ENCODE assay signal across 15 mouse cellular contexts in genomic region chr10:104456352-104456725, GRCm38 (mm10).
DNase-seq lines count a peak whose midpoint lies in the region; ATAC-seq lines count a peak whose summit lies in the region.
"Had no signal": no experiment of that assay in that cellular context is flagged by ENCODE, and none has a peak within 500 bp of the region (broad histone marks: within the 10 kb centered on the region; RNA-seq: fewer than 3 reads in every experiment).

No protein-coding gene starts in this region.

- H3K4me3 ChIP-seq in heart, embryonic 14.5 days (ENCODE audit: control insufficient read depth in 1 of 2, insufficient read depth in 1 of 2, low read depth in 1 of 2, low read length in 2 of 2): peak overlapping the region; percentile 2 to 11; a peak in 3 of 4 replicates
- H3K4me3 ChIP-seq in lung, embryonic 16.5 days (ENCODE audit: low read length): peak overlapping the region; percentile 1; the same call in 1 of the 2 replicates
- H3K4me3 ChIP-seq in hindbrain, embryonic 16.5 days (ENCODE audit: low read length): peak overlapping the region; percentile 36
- H3K4me3 ChIP-seq in neural tube, embryonic 15.5 days (replicated peaks): peak overlapping the region; percentile 38
- H3K4me3 ChIP-seq: embryonic facial prominence, embryonic 15.5 days; limb, embryonic 15.5 days; stomach, embryonic 15.5 days had no signal

- intact Hi-C loops in heart, postnatal 14 days (cut with DNase I): no loop called here

- H3K36me3 ChIP-seq in heart, embryonic 14.5 days (ENCODE audit: control insufficient read depth, insufficient read depth, low read length): no peaks in the 10 kb centered on the region
- no peaks in the 10 kb centered on the region for H3K36me3 ChIP-seq in lung, embryonic 16.5 days (ENCODE audit: control insufficient read depth, insufficient read depth, low read length)
- no peaks in the 10 kb centered on the region for H3K36me3 ChIP-seq in hindbrain, embryonic 16.5 days (ENCODE audit: control insufficient read depth, insufficient read depth, low read length)
- H3K36me3 ChIP-seq in neural tube, embryonic 15.5 days: no peaks in the 10 kb centered on the region
- H3K36me3 ChIP-seq: embryonic facial prominence, embryonic 15.5 days; limb, embryonic 15.5 days; stomach, embryonic 15.5 days had no signal

- peak overlapping the region; percentile 44 for H3K4me2 ChIP-seq in heart, embryonic 14.5 days (ENCODE audit: low read length)
- peak overlapping the region; percentile 25 for H3K4me2 ChIP-seq in lung, embryonic 16.5 days (ENCODE audit: low read depth, low read length)
- H3K4me2 ChIP-seq in hindbrain, embryonic 16.5 days (ENCODE audit: low read length): peak overlapping the region; percentile 55
- H3K4me2 ChIP-seq in neural tube, embryonic 15.5 days: peak overlapping the region; percentile 61
- H3K4me2 ChIP-seq: embryonic facial prominence, embryonic 15.5 days; limb, embryonic 15.5 days; stomach, embryonic 15.5 days had no signal

- no peaks in the 10 kb centered on the region; the same call in 1 of the 2 replicates for H3K9me3 ChIP-seq in heart, embryonic 14.5 days (ENCODE audit: control insufficient read depth, low read length)
- H3K9me3 ChIP-seq in lung, embryonic 16.5 days (ENCODE audit: control insufficient read depth, low read length): no peaks in the 10 kb centered on the region
- H3K9me3 ChIP-seq in hindbrain, embryonic 16.5 days (ENCODE audit: control insufficient read depth, low read length): no peaks in the 10 kb centered on the region
- no peaks in the 10 kb centered on the region for H3K9me3 ChIP-seq in neural tube, embryonic 15.5 days (replicated peaks)
- H3K9me3 ChIP-seq: embryonic facial prominence, embryonic 15.5 days; limb, embryonic 15.5 days; stomach, embryonic 15.5 days had no signal

- no peak for DNase-seq in heart, postnatal 14 days
- no peak for DNase-seq in lung, postnatal 36 days
- no peak for DNase-seq in adrenal gland, postnatal 4 days (ENCODE audit: low spot score in 2 of 2)
- no peak for DNase-seq in c-Kit-positive CD71-positive TER-119-positive erythroid progenitor cells, embryonic 14.5 days (ENCODE audit: low spot score)
- DNase-seq: adrenal gland, postnatal 14 days; cerebellum, adult 11 months had no signal

- H3K27ac ChIP-seq in heart, embryonic 14.5 days (replicated peaks in 1 of 2; ENCODE audit: control insufficient read depth in 1 of 2, insufficient read depth in 1 of 2, low read depth in 2 of 2, low read length in 2 of 2): peak overlapping the region; percentile 58 to 60; a peak in 3 of 4 replicates
- H3K27ac ChIP-seq in lung, embryonic 16.5 days (ENCODE audit: low read length): no peak overlapping the region
- H3K27ac ChIP-seq in hindbrain, embryonic 16.5 days (ENCODE audit: low read depth, low read length): no peak overlapping the region
- peak overlapping the region; percentile 55 for H3K27ac ChIP-seq in neural tube, embryonic 15.5 days (replicated peaks)
- H3K27ac ChIP-seq: embryonic facial prominence, embryonic 15.5 days; limb, embryonic 15.5 days; macrophage; stomach, embryonic 15.5 days had no signal

- no peak for ATAC-seq in heart, embryonic 14.5 days (ENCODE audit: insufficient number of reproducible peaks, insufficient read depth, low FRiP score, low read depth)
- ATAC-seq in lung, embryonic 16.5 days (ENCODE audit: low read depth): no peak
- ATAC-seq in hindbrain, embryonic 16.5 days: peak; percentile 56; the same call in 1 of the 2 replicates
- peak; percentile 67 for ATAC-seq in neural tube, embryonic 15.5 days (ENCODE audit: low FRiP score)
- ATAC-seq: intestine, postnatal 0 days had no signal

- H3K27me3 ChIP-seq in heart, embryonic 14.5 days (ENCODE audit: control insufficient read depth, insufficient read depth, low read length): no peaks in the 10 kb centered on the region
- H3K27me3 ChIP-seq in lung, embryonic 16.5 days (ENCODE audit: control insufficient read depth, insufficient read depth, low read depth, low read length): no peaks in the 10 kb centered on the region
- H3K27me3 ChIP-seq in hindbrain, embryonic 16.5 days (replicated peaks; ENCODE audit: control insufficient read depth, insufficient read depth, low read length): no peaks in the 10 kb centered on the region
- no peaks in the 10 kb centered on the region for H3K27me3 ChIP-seq in neural tube, embryonic 15.5 days (replicated peaks)
- H3K27me3 ChIP-seq: embryonic facial prominence, embryonic 15.5 days; limb, embryonic 15.5 days; stomach, embryonic 15.5 days had no signal

- peak overlapping the region; percentile 2; the same call in 1 of the 2 replicates for H3K9ac ChIP-seq in heart, embryonic 14.5 days (ENCODE audit: low read length)
- no peak overlapping the region for H3K9ac ChIP-seq in lung, embryonic 16.5 days (ENCODE audit: low read length)
- peak overlapping the region; percentile 52; the same call in 1 of the 2 replicates for H3K9ac ChIP-seq in hindbrain, embryonic 16.5 days (ENCODE audit: low read depth, low read length)
- peak overlapping the region; percentile 47 for H3K9ac ChIP-seq in neural tube, embryonic 15.5 days (replicated peaks)
- H3K9ac ChIP-seq: embryonic facial prominence, embryonic 15.5 days; limb, embryonic 15.5 days; stomach, embryonic 15.5 days had no signal

- WGBS in heart, embryonic 14.5 days: 39% methylated on average over 5 of the region's 5 CpGs
- WGBS in lung, embryonic 16.5 days: 46% methylated on average over 5 of the region's 5 CpGs
- 18% methylated on average over 5 of the region's 5 CpGs for WGBS in hindbrain, embryonic 16.5 days
- 8% methylated on average over 5 of the region's 5 CpGs for WGBS in neural tube, embryonic 15.5 days

- H3K4me1 ChIP-seq in heart, embryonic 14.5 days (ENCODE audit: control insufficient read depth in 2 of 2, insufficient read depth in 2 of 2, low read length in 2 of 2): peaks cover 0 to 4% of the 10 kb centered on the region in 2 experiments; a peak in 1 of 4 replicates
- H3K4me1 ChIP-seq in lung, embryonic 16.5 days (replicated peaks; ENCODE audit: control insufficient read depth, insufficient read depth, low read length): no peaks in the 10 kb centered on the region
- H3K4me1 ChIP-seq in hindbrain, embryonic 16.5 days (ENCODE audit: control insufficient read depth, insufficient read depth, low read depth, low read length): no peaks in the 10 kb centered on the region
- peaks cover 5% of the 10 kb centered on the region; the same call in 1 of the 2 replicates for H3K4me1 ChIP-seq in neural tube, embryonic 15.5 days
- H3K4me1 ChIP-seq: embryonic facial prominence, embryonic 15.5 days; limb, embryonic 15.5 days; stomach, embryonic 15.5 days had no signal

Comparison
In these comparisons a context has a peak if more than half of its experiments do, and no peak if none do; other contexts are left out.
1. ATAC-seq: peak in hindbrain, embryonic 16.5 days (single experiment) and neural tube, embryonic 15.5 days (single experiment); none in heart, embryonic 14.5 days (single experiment) and lung, embryonic 16.5 days (single experiment).
2. H3K27ac ChIP-seq: peak in heart, embryonic 14.5 days (2 of 2) and neural tube, embryonic 15.5 days (single experiment); none in lung, embryonic 16.5 days (single experiment) and hindbrain, embryonic 16.5 days (single experiment).
3. Peak in every context shown above with its lines, with median percentiles within 50 percentile points of each other: H3K4me2 ChIP-seq and H3K4me3 ChIP-seq.